Mouse (Mus musculus) erythroblast, embryonic 14.5 days (primary cell): ENCODE data around the gene Prox1.

Experiments
- GATA1 ChIP-seq: IDR thresholded peaks from 2 replicates; pipeline ENCODE4 v1.6.1; 2012; ENCODE audit warnings: low read length, inconsistent platforms, mixed read lengths
- TAL1 ChIP-seq: IDR thresholded peaks from 3 replicates; pipeline ENCODE4 v1.6.1; 2012; ENCODE audit warnings: low read length, inconsistent platforms, mixed read lengths

- TF ChIP-seq GATA1 (no peak), TAL1 (no peak)
Measured at GRCm38 (mm10) chr1:190143593-190143992, 26.9 kb downstream of the Prox1 start.
